Mouse (Mus musculus) embryo, embryonic 10.5 days (tissue): ENCODE measurements around the gene Slc2a10.
A peak's percentile ranks its signal among the peaks of the same experiment; 100 is the strongest.
"Not testable (repeated sequence)": the region's sequence is repeated elsewhere in the genome, so short reads cannot be mapped to it uniquely, and the experiment has no call there.

ENCODE experiments used
- DNase-seq: peaks from one replicate; pipeline ENCODE4 v3.0.0-alpha.2; 2015; ENCODE audit warnings: low spot score

Gene Slc2a10

GRCm38 (mm10) chr2:165509686-165510085, 6.1 kb downstream of the Slc2a10 start:
- no peak for DNase-seq

- DNase-seq, result no peak
Observed at GRCm38 (mm10) chr2:165510466-165510865, 6.9 kb downstream of the Slc2a10 start.

GRCm38 (mm10) chr2:165510914-165511458, 7.4 kb downstream of the Slc2a10 start:
- not testable (repeated sequence) for DNase-seq

- DNase-seq, result not testable (repeated sequence)
Observed at GRCm38 (mm10) chr2:165511530-165511929, 7.9 kb downstream of the Slc2a10 start.

GRCm38 (mm10) chr2:165512426-165512825, 8.8 kb downstream of the Slc2a10 start:
- peak; percentile 31 for DNase-seq

GRCm38 (mm10) chr2:165512870-165513600, 9.4 kb downstream of the Slc2a10 start:
- DNase-seq, result peak; percentile 40

GRCm38 (mm10) chr2:165515178-165515728, 11.7 kb downstream of the Slc2a10 start:
- no peak for DNase-seq

- DNase-seq, result no peak
Observed at GRCm38 (mm10) chr2:165525609-165526008, 22.0 kb downstream of the Slc2a10 start.

GRCm38 (mm10) chr2:165529106-165529505, 25.5 kb downstream of the Slc2a10 start:
- peak; percentile 87 for DNase-seq

- no peak for DNase-seq
Observed at GRCm38 (mm10) chr2:165533789-165534188, 30.2 kb downstream of the Slc2a10 start.

- no peak for DNase-seq
Observed at GRCm38 (mm10) chr2:165540975-165541374, 37.4 kb downstream of the Slc2a10 start.

- DNase-seq, result no peak
Observed at GRCm38 (mm10) chr2:165542939-165543669, 39.5 kb downstream of the Slc2a10 start.

GRCm38 (mm10) chr2:165543670-165544016, 40.1 kb downstream of the Slc2a10 start:
- no peak for DNase-seq

GRCm38 (mm10) chr2:165545687-165546086, 42.1 kb downstream of the Slc2a10 start:
- DNase-seq, result no peak

- DNase-seq, result no peak
Observed at GRCm38 (mm10) chr2:165546341-165546740, 42.8 kb downstream of the Slc2a10 start.

- DNase-seq, result peak; percentile 83
Observed at GRCm38 (mm10) chr2:165547410-165547809, 43.8 kb downstream of the Slc2a10 start.

- no peak for DNase-seq
Observed at GRCm38 (mm10) chr2:165548627-165549026, 45.0 kb downstream of the Slc2a10 start.

GRCm38 (mm10) chr2:165550410-165550809, 46.8 kb downstream of the Slc2a10 start:
- not testable (repeated sequence) for DNase-seq

GRCm38 (mm10) chr2:165554066-165554465, 50.5 kb downstream of the Slc2a10 start:
- DNase-seq, result no peak

- DNase-seq, result no peak
Observed at GRCm38 (mm10) chr2:165557278-165557677, 53.7 kb downstream of the Slc2a10 start.

- no peak for DNase-seq
Observed at GRCm38 (mm10) chr2:165558916-165559315, 55.3 kb downstream of the Slc2a10 start.

GRCm38 (mm10) chr2:165559506-165560235, 56.1 kb downstream of the Slc2a10 start:
- peak; percentile 40 for DNase-seq
